Mouse (Mus musculus) cerebellum, adult (tissue): Measurements from ENCODE around the gene Sgsm2.

Experiments used
- ATAC-seq: cut with Nextera tagmentation; 2 replicates; pipeline ENCODE4 v1.9.2; 2017; ENCODE audit warnings: mild to moderate bottlenecking, moderate library complexity, mixed read lengths; ENCODE audit not compliant: insufficient number of reproducible peaks, low FRiP score, low TSS enrichment

Gene Sgsm2

DNA sequence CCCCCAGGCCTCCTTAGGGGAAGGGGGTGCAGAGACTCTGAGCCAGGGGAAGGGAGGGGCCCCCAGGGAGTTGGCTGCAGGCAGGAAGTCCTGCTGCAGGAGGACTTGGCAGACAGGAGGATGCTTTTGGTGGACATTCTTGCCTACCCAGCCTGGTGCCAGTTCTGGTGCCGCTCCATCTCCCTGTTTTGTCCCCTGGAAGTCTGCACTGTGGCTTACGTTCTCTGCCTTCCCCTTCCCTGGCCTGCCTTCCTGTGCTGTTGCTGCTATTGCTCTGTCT, 53.5 kb downstream of the Sgsm2 start:
- no peak for ATAC-seq

DNA sequence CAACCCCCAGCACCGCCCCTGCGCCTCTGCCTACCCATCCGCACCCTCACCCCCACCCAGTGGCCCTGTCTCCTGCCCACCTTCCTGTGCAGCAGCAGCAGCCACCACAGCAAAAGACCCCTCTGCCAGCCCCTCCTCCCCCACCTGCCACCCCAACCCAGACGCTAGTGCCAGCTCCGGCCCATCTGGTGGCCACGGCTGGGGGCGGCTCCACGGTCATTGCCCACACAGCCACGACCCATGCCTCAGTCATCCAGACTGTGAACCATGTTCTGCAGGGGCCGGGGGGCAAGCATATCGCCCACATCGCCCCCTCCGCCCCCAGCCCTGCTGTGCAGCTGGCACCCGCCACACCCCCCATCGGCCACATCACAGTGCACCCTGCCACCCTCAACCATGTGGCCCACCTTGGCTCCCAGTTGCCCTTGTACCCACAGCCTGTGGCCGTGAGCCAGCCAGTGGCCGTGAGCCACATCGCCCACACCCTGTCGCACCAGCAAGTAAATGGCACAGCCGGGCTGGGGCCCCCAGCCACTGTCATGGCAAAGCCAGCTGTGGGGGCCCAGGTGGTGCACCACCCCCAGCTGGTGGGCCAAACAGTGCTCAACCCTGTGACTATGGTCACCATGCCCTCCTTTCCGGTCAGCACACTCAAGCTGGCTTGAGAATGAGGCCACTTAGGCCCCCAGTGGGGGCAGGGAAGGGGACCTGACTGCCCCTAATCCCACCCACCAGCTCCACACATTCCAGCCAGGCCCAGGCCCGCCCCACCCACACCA, 54.0 kb downstream of the Sgsm2 start:
- ATAC-seq = no peak

DNA sequence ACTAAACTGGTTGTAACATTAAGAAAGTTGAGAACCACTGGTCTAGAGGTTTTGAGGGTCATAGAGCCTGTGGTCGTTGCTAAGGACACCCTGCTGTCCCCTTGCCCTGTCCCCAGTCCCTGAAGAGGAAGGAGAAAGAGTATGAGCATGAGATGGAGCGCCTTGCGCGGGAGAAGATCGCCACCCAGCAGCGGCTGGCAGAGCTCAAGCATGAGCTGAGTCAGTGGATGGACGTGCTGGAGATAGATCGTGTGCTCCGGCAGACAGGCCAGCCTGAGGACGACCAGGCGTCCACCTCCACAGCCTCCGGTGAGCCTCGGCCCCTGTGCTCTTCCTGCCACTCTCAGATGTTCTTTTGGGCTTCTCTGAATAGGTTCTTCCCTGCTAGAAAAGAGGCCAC, 54.8 kb downstream of the Sgsm2 start:
- no peak for ATAC-seq

DNA sequence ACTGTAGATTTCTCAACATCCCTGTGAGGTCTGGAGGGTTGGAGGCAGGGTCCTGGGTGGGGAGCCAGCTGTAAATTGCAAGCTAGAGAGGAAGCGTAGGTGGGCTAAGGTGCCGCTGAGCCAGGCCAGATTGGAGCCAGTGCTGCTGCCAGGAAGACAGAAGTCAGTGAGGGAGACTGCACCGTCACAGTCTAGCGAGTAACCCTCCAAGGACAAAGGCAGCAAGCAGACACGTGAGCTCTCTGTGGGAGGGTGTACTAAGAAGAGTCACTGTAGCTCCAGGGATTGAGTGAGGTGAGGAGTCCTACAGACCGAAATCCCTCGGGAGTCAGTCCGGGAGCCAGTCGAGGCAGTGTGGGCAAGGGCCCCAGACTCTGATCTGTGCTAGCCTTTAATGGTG, 55.5 kb downstream of the Sgsm2 start:
- ATAC-seq = no peak

DNA sequence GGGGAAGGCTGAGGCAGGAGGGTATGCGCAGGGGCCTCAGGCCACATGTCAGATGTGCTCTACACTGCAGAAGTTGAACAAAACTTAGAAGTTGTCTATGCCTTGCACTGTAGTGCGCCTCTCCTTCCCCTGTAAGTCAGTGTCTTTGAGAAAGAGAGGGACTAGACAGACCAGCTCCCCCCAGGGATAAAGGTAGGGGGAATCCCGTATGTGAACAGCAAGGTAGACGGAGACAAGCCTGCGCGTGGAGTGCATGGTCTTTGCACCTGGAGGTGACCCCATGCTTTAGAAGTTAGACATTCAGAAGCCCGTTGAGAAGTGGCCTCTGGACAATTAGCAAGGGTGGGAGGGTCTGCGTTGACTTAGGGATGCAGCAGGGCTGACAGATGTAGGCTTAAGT, 56.1 kb downstream of the Sgsm2 start:
- no peak for ATAC-seq

DNA sequence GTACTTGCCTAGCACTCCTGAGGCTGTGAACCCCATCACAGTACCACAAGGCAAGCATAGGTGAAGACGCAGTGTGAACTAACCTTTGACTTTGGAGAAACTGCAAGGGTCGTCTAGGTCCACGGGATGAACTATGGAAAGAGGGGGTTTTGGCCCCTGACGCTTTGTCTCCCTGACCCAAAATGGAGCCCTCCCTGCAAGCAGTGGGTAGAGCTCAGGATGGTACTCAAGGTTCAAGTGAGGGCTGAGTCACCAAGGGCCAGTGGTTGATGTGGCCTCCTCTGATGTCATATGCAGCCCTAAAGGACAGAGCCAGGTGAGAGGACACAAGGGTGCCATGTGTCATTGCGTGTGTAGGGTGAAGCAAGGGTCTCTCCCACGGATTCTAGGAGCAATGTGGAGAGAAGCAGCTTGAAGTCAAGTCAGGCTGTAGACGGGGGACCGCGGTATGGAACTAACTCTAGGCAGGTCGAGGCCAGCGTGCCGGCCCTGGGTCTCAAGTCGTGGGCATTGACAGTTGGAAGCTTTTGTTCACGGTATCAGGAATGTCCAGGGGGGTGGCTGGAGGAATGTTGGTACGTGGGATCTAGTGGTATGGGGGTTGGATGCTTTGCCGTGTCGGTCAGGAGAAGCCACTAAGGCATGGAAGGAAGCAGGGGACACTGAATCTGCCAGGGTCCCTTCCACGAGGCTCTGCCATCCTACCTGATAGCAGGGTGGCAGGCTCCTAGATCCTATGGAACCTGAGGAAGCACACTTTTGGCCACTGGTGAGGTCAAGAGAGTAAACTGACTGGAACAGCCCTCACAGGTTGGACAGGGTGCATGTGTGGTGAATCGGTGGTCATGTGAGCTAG, 56.8 kb downstream of the Sgsm2 start:
- no peak for ATAC-seq

DNA sequence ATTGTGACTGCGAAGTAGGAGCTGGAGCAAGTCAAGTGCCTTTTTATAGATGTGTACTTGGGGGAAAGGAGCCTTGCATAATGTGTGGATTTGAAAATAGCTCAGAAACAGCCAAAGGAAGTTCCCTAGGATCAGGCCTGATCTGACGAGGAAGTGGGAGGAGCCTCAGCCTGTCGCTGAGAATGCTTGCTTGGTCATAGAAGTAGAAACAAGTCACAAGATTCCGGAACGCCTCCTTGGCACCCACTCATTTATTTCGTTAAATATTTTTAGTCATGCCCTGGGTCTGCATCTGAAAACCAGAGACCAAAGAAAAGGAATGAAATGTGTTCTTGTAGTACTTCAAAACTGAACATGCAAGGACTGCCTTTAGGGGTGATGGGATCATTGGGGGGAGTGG, 57.9 kb downstream of the Sgsm2 start:
- no peak for ATAC-seq

DNA sequence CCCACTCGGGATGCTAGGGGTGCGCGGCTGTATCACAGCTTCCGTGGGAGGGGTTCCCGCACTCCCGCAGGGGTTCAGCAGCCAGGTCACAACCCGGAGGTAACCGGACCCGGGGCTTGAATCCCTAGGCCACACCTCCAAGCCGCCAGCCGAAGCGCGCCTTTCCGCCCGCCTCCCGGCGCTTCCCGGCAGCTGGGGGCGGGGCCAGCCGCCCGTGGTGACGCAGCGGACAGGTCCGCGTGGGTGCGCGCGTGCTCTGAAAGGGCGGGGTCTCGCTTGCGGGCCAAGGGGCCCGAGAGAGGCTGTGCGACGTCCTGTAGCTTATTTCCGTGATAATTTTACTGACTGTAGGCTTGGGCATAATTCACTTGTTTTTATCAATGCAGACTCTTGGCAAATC, 58.4 kb downstream of the Sgsm2 start:
- peak; percentile 31; the same call in 1 of the 2 replicates for ATAC-seq

DNA sequence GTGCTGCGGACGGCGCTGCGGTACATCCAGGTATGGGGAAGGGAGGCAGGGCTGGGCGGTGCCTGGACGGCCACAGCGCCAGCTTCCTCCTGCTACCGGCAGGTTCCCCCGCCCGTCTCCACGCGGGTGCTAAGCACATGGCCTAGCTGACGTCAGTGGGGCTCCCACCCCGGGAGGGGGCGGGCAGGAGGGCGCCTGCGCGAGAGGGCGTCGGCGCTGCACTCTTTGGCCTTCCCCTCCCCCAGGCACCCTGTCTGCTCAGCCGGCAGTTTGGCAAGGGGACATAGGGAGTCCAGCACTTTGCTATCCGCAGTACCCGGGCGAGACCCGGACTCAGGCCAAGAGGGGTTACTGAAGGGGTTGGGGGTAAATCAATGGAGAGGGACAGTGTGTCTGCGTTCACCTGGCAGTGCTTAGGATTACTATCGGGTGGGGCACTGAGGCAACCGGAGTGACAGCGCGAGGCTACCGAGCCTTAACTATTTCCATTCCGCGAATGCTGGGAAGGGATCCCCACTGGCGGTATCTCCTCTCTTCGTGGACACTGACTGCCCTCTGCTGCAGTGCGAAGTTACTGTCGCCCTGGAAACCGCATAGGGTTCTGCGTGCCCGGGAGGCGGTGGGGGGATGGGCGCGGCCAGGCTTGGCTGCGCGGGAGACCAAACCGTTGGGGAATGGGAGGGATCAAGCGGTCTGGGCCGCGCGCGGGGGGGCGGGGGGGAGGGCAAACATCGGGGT, 59.0 kb downstream of the Sgsm2 start:
- peak; percentile 54 for ATAC-seq

DNA sequence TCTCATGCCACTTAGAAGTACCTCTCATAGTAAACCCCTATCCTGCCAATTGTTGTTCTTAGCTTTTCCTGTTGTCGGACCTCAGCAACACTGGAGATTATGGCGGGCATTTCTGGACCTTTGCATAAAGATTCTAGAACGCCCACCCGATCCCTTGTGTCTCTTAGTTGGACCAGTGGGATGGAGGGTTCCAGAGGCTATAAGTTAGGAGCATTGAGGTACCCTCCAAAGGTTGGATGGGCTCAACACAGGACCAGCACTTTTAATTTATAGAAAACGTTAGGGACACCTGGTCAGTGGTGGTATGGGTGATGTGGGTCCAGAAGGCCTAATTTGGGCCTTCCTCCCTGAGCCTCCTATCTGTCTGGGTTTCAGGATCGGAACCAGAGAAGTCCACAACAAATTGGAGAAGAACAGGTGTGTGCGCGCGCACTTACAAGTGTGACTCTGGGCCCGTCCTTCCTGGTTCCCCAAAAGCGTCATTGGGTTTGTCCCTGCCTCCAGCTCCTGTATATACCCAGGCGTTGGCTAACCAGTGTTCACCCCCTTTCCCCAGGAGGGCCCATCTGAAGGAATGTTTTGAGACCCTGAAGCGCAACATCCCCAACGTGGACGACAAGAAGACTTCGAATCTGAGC, 59.7 kb downstream of the Sgsm2 start:
- no peak for ATAC-seq

DNA sequence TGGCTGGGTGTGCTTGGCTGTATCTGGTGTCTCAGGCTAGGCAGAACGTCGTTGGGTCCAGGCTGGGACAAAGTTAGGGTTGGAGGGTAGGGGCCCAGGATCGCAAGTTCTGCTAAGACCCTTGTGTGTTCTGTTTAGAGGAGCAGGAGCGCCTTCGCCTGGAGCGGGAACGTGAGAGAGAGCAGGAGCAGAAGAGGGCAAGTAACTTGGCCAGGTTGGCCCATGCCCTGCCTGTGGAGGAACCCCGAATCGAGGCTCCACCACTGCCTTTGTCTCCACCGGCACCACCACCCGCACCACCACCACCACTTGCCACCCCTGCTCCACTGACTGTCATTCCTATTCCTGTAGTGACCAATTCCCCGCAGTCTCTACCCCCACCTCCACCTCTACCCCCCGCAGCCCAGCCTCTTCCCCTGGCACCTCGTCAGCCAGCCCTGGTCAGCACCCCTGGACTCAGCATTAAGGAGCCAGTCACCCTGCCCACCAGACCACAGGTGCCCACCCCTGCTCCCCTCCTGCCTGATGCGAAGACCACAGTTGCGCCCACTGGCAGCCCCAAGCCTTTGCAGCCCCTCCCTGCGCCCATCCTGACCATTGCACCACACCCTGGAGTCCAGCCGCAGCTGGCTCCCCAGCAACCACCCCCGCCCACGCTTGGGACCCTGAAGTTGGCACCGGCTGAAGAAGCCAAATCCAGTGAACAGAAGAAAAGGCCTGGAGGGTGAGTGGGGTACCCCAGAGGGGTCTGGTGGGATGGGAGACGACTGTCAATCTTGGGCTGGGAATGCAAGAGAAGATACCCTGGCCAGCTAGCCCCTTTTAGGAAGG, 60.4 kb downstream of the Sgsm2 start:
- ATAC-seq = no peak

DNA sequence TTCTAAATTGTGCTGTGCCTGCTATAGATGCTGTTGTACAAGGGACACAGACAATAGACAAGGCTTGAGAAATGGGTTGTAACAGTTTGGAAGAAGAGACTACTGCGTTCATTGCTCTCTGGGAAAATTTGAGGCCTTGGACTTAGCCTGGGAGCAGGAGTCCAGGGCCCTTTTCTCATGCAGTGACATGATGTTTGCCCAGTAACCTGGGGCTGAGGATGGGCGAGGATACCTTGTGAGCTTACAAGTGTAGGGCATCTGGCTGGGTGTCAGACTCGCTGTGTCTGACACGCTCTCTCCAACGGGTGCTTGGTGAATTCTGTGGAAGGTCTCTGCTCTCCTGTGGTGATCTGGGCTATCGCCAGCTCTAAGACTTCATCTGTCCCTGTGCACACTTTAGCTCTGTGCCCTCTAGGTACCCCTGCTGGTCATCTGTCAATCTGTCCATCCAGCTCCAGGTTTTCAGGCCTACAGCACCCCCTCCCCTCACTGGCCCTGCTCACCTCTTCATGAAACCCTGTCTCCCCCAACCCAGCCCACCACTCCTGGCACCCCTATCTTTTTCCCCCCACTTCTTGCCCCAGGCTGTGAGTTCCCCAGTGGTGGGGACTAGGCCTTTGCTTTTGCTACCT, 61.2 kb downstream of the Sgsm2 start:
- no peak for ATAC-seq

DNA sequence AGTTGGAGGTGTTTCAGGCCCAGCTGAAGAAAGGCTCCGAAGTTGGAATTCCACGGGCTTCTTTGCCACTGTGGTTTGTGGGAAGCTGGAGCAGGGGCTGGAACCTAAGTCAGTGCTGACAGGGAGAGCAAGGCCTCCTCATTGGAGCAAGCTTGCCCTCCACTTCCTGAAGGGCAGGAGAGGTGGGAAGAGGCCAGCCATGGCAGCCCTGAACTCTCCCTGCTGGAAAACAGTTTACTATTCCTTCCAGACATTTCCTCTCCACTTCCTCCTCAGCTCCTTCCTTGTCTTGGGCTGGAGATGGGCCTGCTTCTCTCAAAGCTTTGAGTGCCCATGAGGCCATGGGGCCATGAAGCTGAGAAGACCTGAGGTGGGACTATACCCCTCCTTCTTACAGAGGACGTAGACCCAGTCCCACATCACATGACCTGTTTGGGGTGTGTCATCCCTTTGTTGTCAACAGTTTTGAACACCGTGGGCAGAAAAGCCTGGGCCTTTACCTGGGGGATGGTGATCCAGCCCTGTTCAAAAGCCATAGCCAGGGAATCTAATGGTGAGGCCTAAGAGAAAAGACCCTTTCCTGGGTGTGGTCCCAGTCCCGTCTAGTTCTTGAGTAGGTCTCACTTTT, 62.1 kb downstream of the Sgsm2 start:
- no peak for ATAC-seq

DNA sequence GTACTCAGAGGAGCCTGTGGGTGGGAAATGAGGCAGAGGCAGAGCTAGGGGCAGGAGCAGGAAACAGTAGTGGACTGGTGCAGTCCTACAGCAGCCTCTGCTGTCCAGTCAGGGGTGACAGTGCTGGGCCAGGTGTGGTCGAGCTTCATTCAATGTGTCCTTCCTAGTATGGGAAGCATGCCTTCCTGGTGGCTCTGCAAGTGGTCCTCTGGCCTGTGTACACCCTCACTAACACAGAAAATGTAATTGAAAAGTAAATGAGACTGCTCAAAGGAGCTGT, 62.6 kb downstream of the Sgsm2 start:
- ATAC-seq = no peak

DNA sequence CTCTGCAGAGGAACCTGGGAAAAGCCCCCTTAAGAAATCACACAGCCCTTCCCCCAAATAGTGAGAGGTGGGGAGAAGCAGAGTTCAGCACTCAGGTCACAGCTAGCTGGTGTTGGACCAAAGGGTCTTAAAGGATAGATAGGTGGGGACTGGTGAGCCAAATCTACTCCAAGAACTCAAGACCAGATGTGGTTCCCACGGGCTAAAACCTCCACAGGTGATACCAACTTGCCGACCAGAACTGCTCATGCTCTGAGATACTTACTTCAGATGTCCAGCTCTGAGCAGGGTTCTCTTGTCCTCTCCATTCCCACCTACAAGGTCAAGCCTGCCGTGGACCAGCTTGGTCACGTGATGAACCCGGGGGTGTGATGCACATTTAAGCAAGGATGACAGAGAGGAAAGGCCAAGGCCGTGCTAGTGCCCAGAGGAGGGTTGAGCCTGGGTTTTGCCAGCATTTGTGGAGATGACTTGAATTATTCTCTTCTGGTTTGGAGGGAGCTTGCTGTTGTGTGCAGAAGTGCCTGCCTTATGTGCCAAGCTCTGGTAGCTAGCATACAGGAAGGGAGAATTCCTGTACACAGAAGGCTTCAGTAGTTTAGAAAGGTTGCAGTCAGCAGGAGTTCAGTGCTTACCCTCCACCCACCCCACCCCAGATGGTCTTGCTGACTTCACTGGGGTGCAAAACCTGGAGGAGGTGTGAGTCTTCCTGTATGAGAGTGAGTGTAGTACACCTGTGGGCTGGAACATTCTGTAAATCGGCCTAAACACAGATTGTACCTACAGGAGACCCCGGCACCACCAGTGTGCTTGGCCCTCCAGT, 63.1 kb downstream of the Sgsm2 start:
- no peak for ATAC-seq

DNA sequence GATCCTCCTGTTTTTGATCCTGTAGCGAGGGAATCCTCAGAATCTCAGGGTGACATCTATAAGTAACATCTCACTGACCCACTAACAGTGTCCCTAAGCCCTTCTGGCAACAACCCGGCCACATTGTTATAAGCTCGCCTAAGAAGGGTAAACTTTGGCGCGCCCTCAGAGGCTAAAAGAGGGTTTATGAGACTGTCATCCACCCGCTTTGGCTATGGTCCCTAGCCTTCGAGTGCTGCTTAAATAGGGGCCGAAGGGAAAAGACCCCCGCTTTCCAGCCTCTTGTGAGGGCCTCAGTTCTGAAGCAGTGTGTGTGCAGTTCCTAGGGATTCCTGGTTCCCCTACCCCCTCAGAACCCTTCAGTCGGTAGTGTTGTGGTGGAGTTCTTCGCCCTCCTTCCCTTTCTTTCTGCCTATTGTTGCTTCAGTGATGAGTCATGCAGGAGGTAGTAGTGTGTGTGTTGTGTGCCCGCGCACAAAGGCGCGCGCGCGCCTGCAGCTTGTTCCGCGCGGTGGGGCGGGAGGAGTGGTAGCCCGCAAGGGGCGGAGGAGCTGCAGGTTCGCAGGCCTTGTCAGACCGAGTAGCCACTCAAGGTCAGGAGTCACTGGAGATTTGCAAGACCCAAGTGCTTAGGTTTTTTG, 64.2 kb downstream of the Sgsm2 start:
- ATAC-seq = no peak

DNA sequence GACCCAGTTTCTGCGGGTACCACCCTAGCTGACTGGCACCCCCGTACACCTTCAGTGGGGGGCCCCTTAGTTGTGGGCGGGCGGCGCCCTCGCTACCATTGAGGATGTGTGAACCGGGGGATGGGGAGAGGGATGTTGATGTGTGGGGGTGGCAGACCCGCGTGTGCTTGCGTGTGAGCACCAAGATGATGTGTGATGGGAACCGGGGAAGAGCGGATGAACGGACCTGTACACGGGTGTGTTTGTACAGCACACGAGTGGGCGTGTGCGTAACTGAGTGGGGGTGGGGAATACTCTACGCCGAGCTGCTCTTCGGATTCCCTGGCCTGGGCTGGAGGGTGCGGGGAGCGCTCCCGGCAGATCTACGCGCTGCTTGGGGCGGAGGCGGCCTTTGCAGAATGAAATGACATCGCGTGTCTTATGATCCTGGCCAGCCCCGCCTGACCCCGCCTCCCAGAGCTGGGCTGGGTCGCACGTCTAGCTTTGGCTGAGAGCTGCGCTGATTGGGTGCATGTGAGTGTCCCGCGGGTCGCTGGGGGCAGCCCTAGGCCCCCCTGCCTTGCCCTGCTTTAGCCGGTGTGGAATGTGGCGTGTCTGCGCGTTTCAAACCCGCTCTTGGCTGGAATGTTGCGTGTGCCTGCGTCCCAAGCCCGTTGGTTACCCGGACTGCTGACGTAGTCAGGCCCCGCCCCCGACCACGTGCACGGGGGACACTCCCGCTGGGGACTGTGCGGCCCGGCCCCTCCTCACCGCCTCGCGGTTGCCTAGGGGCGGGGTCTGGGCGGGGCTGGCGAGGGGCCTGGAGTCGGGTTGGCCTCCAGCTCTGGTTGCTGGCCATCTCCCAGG, 65.0 kb downstream of the Sgsm2 start:
- peak; percentile 37; the same call in 1 of the 2 replicates for ATAC-seq
